Mouse (Mus musculus) kidney, embryonic 15.5 days (tissue): Measurements from ENCODE around the gene G6pc2. TPM values are rescaled to one million over a fixed set of nuclear protein-coding genes. Genes with fewer than 3 reads are reported as not detected.

Experiments used
- ATAC-seq: fragments of 200-750 bp; cut with Nextera tagmentation; replicated peaks from 2 replicates; pipeline ENCODE4 v1.8.0; 2017; ENCODE audit warnings: moderate TSS enrichment; ENCODE audit not compliant: low FRiP score
- H3K27ac ChIP-seq: fragments of 300-500 bp; sonication (generic); 2 replicates; pipeline ENCODE4 v1.5.1; 2015; ENCODE audit warnings: mild to moderate bottlenecking, inconsistent platforms
- H3K27me3 ChIP-seq: fragments of 300-500 bp; sonication (generic); 2 replicates; pipeline ENCODE4 v1.6.1; 2015; ENCODE audit warnings: inconsistent platforms
- H3K36me3 ChIP-seq: fragments of 300-500 bp; sonication (generic); 2 replicates; pipeline ENCODE4 v1.6.1; 2015; ENCODE audit warnings: inconsistent platforms
- H3K4me1 ChIP-seq: fragments of 300-500 bp; sonication (generic); 2 replicates; pipeline ENCODE4 v1.6.1; 2015; ENCODE audit warnings: inconsistent platforms
- H3K4me2 ChIP-seq: fragments of 300-500 bp; sonication (generic); 2 replicates; pipeline ENCODE4 v1.6.1; 2015; ENCODE audit warnings: moderate library complexity, mild to moderate bottlenecking, inconsistent platforms
- H3K4me3 ChIP-seq: fragments of 300-500 bp; sonication (generic); replicated peaks from 2 replicates; pipeline ENCODE4 v1.5.1; 2015; ENCODE audit warnings: mild to moderate bottlenecking, inconsistent platforms
- H3K9ac ChIP-seq: fragments of 300-500 bp; sonication (generic); 2 replicates; pipeline ENCODE4 v1.6.1; 2015; ENCODE audit warnings: mild to moderate bottlenecking, inconsistent platforms
- H3K9me3 ChIP-seq: fragments of 300-500 bp; sonication (generic); replicated peaks from 2 replicates; pipeline ENCODE4 v1.6.1; 2016; ENCODE audit warnings: inconsistent platforms
- WGBS: fragments of 180-500 bp; shearing (Covaris S2); methylation state at CpG from one replicate; pipeline ENCODE4 v1.1.7; 2015; ENCODE audit warnings: mixed read lengths; 5-methylcytosine and 5-hydroxymethylcytosine counted together
- polyA plus RNA-seq: library from polyadenylated mRNA; unstranded; fragments of >200 nt; fragmentation: Nextera tagmentation; extraction: Ambion mirVana; gene quantifications from 2 replicates; pipeline ENCODE4 v1.2.1, GENCODE M21; 2015

G6pc2 gene
- polyA plus RNA-seq: 2.9 and 4.6 TPM in 2 replicates

DNA sequence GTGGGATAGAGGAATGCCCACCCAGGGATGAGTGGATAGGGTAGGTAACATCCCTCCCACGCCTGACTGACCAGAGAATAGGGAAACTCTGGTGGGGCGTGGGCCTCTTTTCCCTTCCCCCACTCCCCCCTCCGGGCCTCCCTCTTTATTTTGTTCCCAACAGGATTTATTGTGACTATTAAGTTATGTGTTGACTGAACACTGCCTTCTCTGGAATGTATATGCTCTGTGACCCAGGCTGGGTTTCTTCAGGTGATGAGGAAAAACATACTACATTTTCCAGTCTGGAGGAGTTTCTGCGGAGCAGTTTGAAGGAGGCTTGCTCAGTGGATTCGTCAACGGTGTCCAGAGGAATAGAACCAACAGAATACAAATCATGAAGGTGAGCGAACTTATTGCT is at the start of gene G6pc2:
G6pc2 (plus strand) TSS at position 301 of the 400 bp plus-strand sequence.
- Histone ChIP-seq H3K4me3 (no peak within 1 kb of the TSS), H3K36me3 (no peaks in the 10 kb centered on the region), H3K4me1 (peaks cover 23% of the 10 kb centered on the region), H3K4me2 (no peak within 1 kb of the TSS), H3K9me3 (no peaks in the 10 kb centered on the region), H3K9ac (no peak within 1 kb of the TSS), H3K27ac (peak within 1 kb of the TSS; percentile 71), H3K27me3 (no peaks in the 10 kb centered on the region)
- 39% methylated on average over 7 of the region's 7 CpGs for WGBS
- ATAC-seq: no peak

DNA sequence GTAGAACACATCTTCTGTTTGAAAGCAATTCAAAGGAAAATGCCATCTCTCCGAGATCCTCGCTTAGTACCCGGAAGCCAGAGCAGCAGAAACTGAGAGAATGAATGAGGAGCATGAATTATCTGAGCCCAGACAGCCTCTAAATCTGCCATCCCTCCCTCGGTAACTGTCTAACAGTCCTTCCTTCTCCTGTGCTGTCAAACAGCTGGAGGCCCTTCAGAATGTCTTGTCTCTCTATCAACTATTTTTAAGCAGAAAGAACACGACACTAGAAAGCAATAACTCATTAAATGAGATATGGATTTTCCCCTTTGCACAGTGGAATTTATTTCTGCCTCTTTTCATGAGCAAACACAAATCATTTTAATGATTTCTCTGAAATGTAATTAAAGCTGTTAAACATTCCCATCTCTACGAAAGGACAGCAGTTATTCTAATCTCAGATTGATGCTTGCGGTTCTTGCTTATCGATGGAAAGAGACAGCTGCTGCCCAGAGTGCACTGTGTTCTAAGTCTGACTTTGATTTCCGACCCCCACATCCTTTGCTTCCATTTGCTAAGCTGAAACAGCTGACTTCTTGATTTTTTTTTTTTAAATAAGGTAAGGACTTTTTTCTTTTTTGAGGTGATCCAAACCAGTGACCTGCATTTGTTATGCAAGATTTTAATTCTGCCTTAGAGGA is 40.3 kb upstream of the G6pc2 start:
- Histone ChIP-seq H3K27me3 (no peaks in the 10 kb centered on the region), H3K4me1 (peaks cover 17% of the 10 kb centered on the region), H3K9me3 (no peaks in the 10 kb centered on the region), H3K4me3 (no peak overlapping the region), H3K36me3 (no peaks in the 10 kb centered on the region), H3K27ac (peak overlapping the region; percentile 57; the same call in 1 of the 2 replicates), H3K4me2 (0 out of 2 replicates have a peak overlapping the region, but pooled peaks have one; percentile 3), H3K9ac (no peak overlapping the region)
- ATAC-seq: peak; percentile 68; the same call in 1 of the 2 replicates
- 22% methylated on average over 9 of the region's 9 CpGs for WGBS

DNA sequence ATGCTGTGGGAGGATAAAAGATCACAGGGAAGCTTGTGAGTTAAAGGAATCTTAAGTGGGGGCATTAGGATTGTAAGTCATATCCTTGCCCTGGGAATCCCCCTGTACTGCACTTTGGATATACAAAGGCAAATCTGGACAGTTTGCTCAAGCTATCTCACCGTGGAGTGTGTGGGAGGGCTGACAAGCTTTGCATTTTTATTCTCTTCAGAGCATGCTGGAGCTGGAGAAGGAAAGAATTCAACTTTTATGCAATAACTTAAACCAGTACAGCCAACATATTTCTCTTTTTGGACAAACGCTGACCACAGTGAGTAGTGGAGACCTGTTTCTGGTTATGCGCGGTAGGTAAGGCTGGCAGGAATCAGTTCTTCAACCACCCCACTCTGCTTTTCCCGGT is 35.6 kb upstream of the G6pc2 start:
- peaks cover 19% of the 10 kb centered on the region for H3K4me1 ChIP-seq
- H3K4me2 ChIP-seq: no peak overlapping the region
- H3K4me3 ChIP-seq: no peak overlapping the region
- no peaks in the 10 kb centered on the region for H3K36me3 ChIP-seq
- peak overlapping the region; percentile 41 for H3K27ac ChIP-seq
- no peak overlapping the region for H3K9ac ChIP-seq
- WGBS: 50% methylated on average over 5 of the region's 5 CpGs
- no peaks in the 10 kb centered on the region for H3K27me3 ChIP-seq
- H3K9me3 ChIP-seq: no peaks in the 10 kb centered on the region
- ATAC-seq: no peak

DNA sequence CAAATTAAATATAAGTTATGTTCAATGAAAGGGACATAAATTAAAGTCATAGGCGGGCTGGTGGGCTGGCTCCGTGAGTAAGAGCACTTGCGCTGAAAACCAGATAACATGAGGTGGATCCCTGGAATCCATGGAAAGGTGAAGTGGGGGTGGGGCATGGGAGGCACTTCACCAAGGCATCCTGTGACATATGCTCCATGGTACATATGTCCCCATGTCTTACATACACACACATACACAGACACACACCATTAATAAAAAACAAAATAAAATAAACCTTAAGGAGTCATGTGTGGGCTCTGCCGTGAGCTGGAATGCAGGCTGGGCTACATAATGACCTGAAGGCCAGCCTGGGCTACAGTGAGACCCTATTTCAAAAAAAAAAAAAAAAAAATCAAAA is 31.2 kb upstream of the G6pc2 start:
- no peak overlapping the region for H3K4me2 ChIP-seq
- H3K27ac ChIP-seq: no peak overlapping the region
- peaks cover 13% of the 10 kb centered on the region for H3K4me1 ChIP-seq
- H3K36me3 ChIP-seq: no peaks in the 10 kb centered on the region
- no peak overlapping the region for H3K9ac ChIP-seq
- no peaks in the 10 kb centered on the region for H3K27me3 ChIP-seq
- WGBS: 82% methylated on average over 4 of the region's 4 CpGs
- H3K9me3 ChIP-seq: no peaks in the 10 kb centered on the region
- ATAC-seq: no peak
- H3K4me3 ChIP-seq: no peak overlapping the region

DNA sequence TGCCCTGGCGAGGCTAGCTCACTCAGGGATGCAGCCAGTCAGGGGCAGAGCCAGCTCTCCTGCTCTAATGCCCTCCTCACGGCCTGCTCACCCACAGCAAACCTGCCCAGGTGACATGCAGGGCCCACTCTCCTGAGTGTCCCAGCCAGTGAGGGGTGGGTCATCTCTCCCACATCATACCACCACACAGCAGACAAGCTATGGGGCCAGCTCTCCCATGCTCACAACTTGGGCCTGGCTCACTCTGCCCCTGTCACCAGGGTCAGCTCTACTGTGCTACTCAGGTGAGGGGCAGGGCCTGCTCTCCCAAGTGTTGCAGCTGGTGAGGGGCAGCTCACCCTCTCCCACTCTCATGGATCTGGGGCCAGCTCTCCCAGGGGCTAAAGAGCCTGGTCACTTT is 22.9 kb upstream of the G6pc2 start:
- WGBS: 97% methylated on average over 2 of the region's 2 CpGs
- ATAC-seq: peak; percentile 29; the same call in 1 of the 2 replicates
- H3K9ac ChIP-seq: no peak overlapping the region
- H3K27ac ChIP-seq: no peak overlapping the region
- H3K36me3 ChIP-seq: peaks cover 33% of the 10 kb centered on the region
- no peaks in the 10 kb centered on the region for H3K9me3 ChIP-seq
- no peaks in the 10 kb centered on the region for H3K27me3 ChIP-seq
- H3K4me3 ChIP-seq: no peak overlapping the region
- H3K4me2 ChIP-seq: no peak overlapping the region
- 0 out of 2 replicates have a peak, but pooled peaks cover 6% of the 10 kb centered on the region for H3K4me1 ChIP-seq

DNA sequence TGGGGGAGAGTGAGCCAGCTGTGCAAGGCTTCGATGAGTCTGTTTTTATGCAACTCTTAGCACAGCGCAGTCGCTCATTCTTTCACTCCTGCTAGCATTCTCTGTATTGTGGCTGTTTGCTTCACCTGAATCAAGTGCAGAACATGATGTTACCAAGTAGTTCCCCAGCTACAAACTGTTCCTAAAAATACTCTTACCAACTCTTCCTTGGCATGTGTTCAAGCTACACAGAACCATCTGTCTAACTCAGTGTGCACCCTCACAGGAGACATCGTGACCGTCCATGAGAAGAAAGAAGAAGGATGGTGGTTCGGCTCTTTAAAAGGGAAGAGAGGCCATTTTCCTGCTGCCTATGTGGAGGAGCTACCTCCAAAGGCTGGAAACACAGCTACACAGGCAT is 22.1 kb upstream of the G6pc2 start:
- Histone ChIP-seq H3K4me2 (no peak overlapping the region), H3K9me3 (no peaks in the 10 kb centered on the region), H3K9ac (no peak overlapping the region), H3K27ac (no peak overlapping the region), H3K4me1 (0 out of 2 replicates have a peak, but pooled peaks cover 6% of the 10 kb centered on the region), H3K36me3 (peaks cover 41% of the 10 kb centered on the region), H3K4me3 (no peak overlapping the region), H3K27me3 (no peaks in the 10 kb centered on the region)
- ATAC-seq: no peak
- WGBS: 84% methylated on average over 6 of the region's 6 CpGs

DNA sequence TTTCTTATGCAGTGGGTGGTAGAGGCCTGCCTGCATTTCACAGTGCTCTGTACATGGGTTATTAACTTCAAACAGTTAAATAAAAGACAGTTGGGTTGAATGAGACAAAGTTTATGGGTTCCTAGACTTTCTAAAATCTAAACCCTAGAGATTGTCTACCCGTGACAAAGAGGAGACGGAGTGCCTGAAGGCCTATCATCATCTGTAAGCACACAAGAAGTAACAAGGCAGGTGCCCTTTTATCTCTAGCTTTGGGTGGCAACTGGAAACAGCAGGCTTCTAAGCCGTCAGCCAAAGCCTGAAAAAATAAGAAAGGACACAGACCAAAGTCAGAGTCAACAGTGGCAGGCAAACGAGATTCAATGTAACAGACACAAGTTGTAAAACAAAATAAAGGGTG is 21.7 kb upstream of the G6pc2 start:
- 50% methylated on average over 4 of the region's 4 CpGs for WGBS
- no peak overlapping the region for H3K27ac ChIP-seq
- H3K27me3 ChIP-seq: no peaks in the 10 kb centered on the region
- H3K4me3 ChIP-seq: no peak overlapping the region
- 0 out of 2 replicates have a peak, but pooled peaks cover 6% of the 10 kb centered on the region for H3K4me1 ChIP-seq
- no peak overlapping the region for H3K4me2 ChIP-seq
- H3K9ac ChIP-seq: no peak overlapping the region
- H3K9me3 ChIP-seq: no peaks in the 10 kb centered on the region
- no peak for ATAC-seq
- H3K36me3 ChIP-seq: peaks cover 46% of the 10 kb centered on the region

DNA sequence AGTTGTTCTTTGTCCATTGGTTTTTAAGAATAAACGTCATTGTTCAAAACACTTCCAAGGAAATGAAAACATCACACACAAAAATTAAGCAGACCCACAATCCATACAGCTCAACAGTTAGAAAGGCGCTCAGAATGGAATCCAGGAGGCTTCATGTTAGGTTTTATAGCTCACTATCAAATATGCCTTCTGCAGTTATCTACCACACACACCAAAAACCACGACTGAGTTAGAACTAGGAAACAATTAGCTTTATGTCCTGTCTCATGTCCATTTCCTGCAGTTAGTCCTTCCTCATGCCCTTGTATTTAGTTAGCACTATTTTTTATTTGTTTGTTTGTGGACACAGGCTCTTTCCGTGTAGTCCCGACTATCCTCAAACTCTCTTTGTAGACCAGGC is 19.8 kb upstream of the G6pc2 start:
- 0 out of 2 replicates have a peak, but pooled peaks cover 6% of the 10 kb centered on the region for H3K4me1 ChIP-seq
- no peak overlapping the region for H3K4me2 ChIP-seq
- no peak overlapping the region for H3K4me3 ChIP-seq
- peaks cover 55% of the 10 kb centered on the region for H3K36me3 ChIP-seq
- 80% methylated on average over 5 of the region's 5 CpGs for WGBS
- no peaks in the 10 kb centered on the region for H3K27me3 ChIP-seq
- no peak for ATAC-seq
- no peak overlapping the region for H3K9ac ChIP-seq
- no peak overlapping the region for H3K27ac ChIP-seq
- H3K9me3 ChIP-seq: no peaks in the 10 kb centered on the region

DNA sequence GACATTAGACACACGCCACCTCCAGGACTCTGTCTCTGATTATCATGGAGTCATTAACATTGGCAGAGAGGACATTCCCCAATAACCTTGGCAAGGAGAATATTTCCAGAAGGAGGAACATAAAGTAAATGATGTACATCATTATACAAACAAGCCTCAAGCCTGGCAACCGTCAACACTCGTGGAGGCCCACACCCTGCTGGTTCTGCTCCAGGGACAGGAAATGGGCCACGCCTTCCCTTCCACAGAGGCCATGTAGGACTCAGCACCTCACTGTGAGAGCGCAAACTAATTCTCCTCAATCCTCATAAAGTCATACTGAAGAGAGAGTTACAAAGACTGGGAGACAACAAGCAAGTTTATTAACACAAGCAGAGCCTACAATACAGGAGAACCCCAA is 17.3 kb upstream of the G6pc2 start:
- no peaks in the 10 kb centered on the region for H3K27me3 ChIP-seq
- no peaks in the 10 kb centered on the region for H3K4me1 ChIP-seq
- no peak overlapping the region for H3K4me2 ChIP-seq
- no peaks in the 10 kb centered on the region for H3K9me3 ChIP-seq
- no peak overlapping the region for H3K4me3 ChIP-seq
- H3K9ac ChIP-seq: no peak overlapping the region
- no peak overlapping the region for H3K27ac ChIP-seq
- H3K36me3 ChIP-seq: peaks cover 72% of the 10 kb centered on the region
- no peak for ATAC-seq
- 90% methylated on average over 5 of the region's 5 CpGs for WGBS

DNA sequence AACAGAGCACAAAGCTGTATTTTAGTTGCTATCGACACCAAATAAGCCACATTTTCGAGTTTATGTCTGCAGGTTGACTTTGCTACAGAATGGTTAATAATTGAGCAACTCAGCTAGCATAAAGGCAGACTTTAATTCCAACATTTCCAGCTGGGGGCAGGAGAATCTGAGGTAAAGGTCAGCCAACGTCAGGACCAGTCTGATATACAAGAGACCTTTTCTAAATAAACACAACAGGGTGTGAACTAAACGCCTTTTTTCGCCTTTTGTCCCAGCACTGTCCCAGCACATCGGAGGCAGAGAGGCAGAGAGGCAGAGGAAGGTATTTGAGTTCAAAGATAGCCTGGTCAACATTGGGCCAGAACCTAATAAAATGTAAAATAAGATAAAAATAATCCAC is 5.7 kb upstream of the G6pc2 start:
- peaks cover 18% of the 10 kb centered on the region for H3K4me1 ChIP-seq
- H3K9ac ChIP-seq: peak overlapping the region; percentile 89
- peak overlapping the region; percentile 96 for H3K27ac ChIP-seq
- peak overlapping the region; percentile 95 for H3K4me3 ChIP-seq
- peak overlapping the region; percentile 69 for H3K4me2 ChIP-seq
- no peaks in the 10 kb centered on the region for H3K27me3 ChIP-seq
- WGBS: 13% methylated on average over 6 of the region's 6 CpGs
- H3K9me3 ChIP-seq: no peaks in the 10 kb centered on the region
- H3K36me3 ChIP-seq: peaks cover 22% of the 10 kb centered on the region
- no peak for ATAC-seq

DNA sequence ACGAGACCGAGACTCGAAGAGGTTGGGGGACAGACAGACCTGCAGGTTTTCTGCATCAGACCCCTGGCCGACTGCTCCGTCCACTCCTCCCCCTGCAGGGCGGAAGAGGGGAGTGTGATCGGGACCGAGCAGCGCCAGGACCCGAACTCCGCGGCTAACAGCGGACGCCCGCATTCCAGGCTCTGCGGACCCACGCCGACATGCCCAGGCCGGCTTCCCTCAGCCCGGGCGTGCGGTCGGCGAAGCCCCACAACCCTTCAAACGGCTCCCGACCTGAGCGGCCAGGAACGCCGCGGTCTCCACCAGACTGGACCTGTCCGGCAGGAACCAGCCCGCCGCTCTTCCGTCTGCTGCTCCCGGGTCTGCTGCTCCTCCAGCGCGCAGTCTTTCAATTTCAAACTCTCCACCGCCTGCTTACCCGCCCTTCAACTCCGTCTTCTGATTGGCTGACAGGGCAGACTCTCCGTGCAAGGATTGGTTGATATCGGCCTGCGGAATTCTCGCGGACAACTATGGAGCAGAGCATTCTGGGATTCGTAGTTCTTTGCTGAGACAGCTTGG is 5.0 kb upstream of the G6pc2 start, which contains the start of gene Spc25:
Spc25 (minus strand) TSS at position 404 of the 561 bp plus-strand sequence.
- peak; percentile 98 for ATAC-seq
- H3K9me3 ChIP-seq: no peaks in the 10 kb centered on the region
- peak within 1 kb of the TSS; percentile 89 for H3K9ac ChIP-seq
- H3K27me3 ChIP-seq: no peaks in the 10 kb centered on the region
- peak within 1 kb of the TSS; percentile 69 for H3K4me2 ChIP-seq
- peaks cover 22% of the 10 kb centered on the region for H3K4me1 ChIP-seq
- WGBS: under 1% methylated on average over 46 of the region's 46 CpGs
- H3K27ac ChIP-seq: peak within 1 kb of the TSS; percentile 96
- peaks cover 20% of the 10 kb centered on the region for H3K36me3 ChIP-seq
- peak within 1 kb of the TSS; percentile 95 for H3K4me3 ChIP-seq

DNA sequence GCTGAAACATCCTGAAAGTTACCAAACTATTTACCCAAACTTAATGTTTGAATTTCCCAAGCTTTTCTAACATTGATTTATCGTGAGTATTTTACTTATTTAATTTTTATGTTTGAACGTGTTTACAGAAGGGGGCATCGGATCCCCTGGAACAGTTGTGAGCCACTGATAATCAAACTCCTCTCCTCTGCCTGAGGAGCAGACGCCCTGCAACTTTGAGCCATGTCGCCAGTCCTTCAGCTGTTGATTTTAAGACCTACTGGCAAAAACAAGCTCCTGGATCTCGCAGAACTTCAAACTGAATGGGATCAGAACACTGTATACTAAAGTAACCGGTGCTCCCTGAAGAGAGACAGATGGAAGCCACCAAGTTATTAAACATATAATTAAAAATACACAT is 4.3 kb upstream of the G6pc2 start:
- 18% methylated on average over 7 of the region's 7 CpGs for WGBS
- H3K36me3 ChIP-seq: peaks cover 14% of the 10 kb centered on the region
- H3K4me3 ChIP-seq: peak overlapping the region; percentile 95
- H3K9ac ChIP-seq: 0 out of 2 replicates have a peak overlapping the region, but pooled peaks have one; percentile 4
- H3K4me2 ChIP-seq: peak overlapping the region; percentile 54
- ATAC-seq: no peak
- H3K9me3 ChIP-seq: no peaks in the 10 kb centered on the region
- peaks cover 25% of the 10 kb centered on the region for H3K4me1 ChIP-seq
- H3K27me3 ChIP-seq: no peaks in the 10 kb centered on the region
- 0 out of 2 replicates have a peak overlapping the region, but pooled peaks have one; percentile 27 for H3K27ac ChIP-seq
